Mouse (Mus musculus): ENCODE results near the gene Arhgap45.

GRCm38 (mm10) chr10:79987771-79988505 is 28.5 kb upstream of the Arhgap45 start:
- TF ChIP-seq POLR2A (IDR thresholded peaks at IDR 0.05; ENCODE audit: insufficient read length, low read depth), result no peak
- TF ChIP-seq MYOD1 (IDR thresholded peaks at IDR 0.05; ENCODE audit: control insufficient read depth in 1 of 3, insufficient read length in 2 of 3, low read depth in 2 of 3), result no peak
- no peak for TF ChIP-seq CEBPB (IDR thresholded peaks at IDR 0.05; ENCODE audit: insufficient read depth, poor library complexity, severe bottlenecking)
- no peak for TF ChIP-seq TCF12 (IDR thresholded peaks at IDR 0.05; ENCODE audit: insufficient read depth, poor library complexity, severe bottlenecking)
- TF ChIP-seq USF1 (IDR thresholded peaks at IDR 0.05; ENCODE audit: low read depth), result no peak
- TF ChIP-seq MAX (IDR thresholded peaks at IDR 0.05; ENCODE audit: low read depth), result no peak
- TF ChIP-seq REST (IDR thresholded peaks at IDR 0.05; ENCODE audit: insufficient read depth, insufficient read length), result no peak
- TF ChIP-seq E2F4 (IDR thresholded peaks at IDR 0.05; ENCODE audit: insufficient read depth), result no peak
- no peak for TF ChIP-seq POLR2AphosphoS2 (IDR thresholded peaks at IDR 0.05; ENCODE audit: insufficient read length, low read depth)
- TF ChIP-seq SRF (IDR thresholded peaks at IDR 0.05; ENCODE audit: control insufficient read depth, insufficient read length, low read depth), result no peak
- no peak for TF ChIP-seq TCF3 (IDR thresholded peaks at IDR 0.05; ENCODE audit: insufficient read length, low read depth)
- TF ChIP-seq MYOG (IDR thresholded peaks at IDR 0.05; ENCODE audit: control insufficient read depth in 1 of 3, insufficient read depth in 1 of 3, insufficient read length in 2 of 3, low read depth in 2 of 3), result no peak

Measured in myocyte (in vitro differentiated cells).